Mouse (Mus musculus): Measurements from ENCODE around the gene Psd.

The Psd gene

DNA sequence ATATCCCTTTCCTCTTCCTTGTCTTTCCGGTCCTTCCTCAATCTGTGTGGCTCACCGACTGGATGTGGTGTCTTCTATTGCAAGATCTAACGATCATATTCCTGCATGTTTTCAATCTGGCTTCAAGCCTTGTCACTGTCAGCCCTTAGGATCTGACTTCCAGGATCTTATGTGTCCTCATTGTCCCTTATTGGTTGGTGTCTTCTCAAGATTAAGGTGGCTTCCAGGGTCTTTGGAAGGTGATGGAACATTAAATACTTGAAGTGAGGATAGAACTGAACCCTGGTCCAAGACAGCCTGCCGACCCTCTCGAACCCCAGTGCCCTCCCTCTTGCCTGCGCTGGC is 12.0 kb upstream of the Psd start:
- no peak for DNase-seq (ENCODE audit: low read depth, low spot score)

DNA sequence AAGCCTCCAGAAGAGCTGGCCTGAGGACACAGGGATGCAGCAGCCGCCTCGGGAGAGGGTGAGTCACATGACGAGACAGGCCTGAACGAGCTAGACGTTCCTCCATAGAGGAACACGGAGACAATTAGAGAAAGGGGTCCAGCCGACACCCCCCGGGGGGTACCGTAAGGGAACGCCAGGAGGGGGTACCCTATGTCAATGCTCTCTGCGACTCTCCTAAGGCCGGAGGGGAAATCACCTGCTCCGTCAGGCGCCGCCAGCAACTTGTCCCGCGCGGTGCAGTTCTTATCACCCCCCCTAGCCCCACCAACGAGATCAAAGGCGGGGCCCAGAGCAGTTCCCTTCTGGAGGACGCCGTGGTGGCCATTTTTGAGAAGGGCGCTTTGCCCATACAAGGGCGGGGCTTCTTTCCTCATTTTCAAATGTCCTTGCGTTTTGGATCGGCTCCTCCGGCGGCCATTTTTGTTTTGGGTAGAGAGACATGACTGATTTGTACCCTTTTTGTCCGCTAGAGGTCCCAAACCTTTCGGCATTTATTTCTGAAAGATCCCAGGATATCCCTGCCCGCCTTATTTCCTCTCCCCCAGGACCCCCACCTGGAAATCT is 11.5 kb upstream of the Psd start, which contains the start of gene Cuedc2:
Cuedc2 (minus strand) TSS at position 372 of the 606 bp plus-strand sequence.
- DNase-seq (ENCODE audit: low read depth, low spot score), result peak; percentile 88

DNA sequence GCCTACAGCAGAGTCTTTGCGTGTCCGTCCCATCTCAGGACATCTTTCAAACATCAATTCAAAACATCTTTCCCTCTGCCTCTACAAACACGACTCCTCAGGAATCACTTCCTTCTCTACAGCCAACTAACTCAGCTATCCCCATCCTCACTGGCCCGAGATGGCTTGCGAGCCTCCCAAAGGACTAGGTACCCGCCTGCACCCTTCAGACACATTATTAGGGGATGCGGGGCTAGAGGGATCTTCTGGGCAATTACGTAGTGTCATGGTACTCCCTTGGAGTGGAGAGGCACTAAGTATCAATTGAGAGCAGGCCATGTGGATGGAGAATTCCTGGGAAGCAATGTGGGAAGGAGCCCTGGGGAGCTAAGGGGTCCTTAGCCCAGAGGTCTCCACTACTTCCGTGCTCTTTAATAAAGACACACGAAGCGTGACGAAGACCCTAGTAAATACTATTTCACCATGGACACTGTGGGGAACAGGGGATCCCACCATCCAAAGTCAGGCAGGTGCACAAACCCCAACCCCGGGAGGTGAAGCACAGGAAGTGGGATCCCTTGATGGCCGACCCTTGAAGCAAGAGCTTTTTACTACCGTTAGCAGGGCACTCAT is 10.9 kb upstream of the Psd start:
- no peak for DNase-seq (ENCODE audit: low read depth, low spot score)

DNA sequence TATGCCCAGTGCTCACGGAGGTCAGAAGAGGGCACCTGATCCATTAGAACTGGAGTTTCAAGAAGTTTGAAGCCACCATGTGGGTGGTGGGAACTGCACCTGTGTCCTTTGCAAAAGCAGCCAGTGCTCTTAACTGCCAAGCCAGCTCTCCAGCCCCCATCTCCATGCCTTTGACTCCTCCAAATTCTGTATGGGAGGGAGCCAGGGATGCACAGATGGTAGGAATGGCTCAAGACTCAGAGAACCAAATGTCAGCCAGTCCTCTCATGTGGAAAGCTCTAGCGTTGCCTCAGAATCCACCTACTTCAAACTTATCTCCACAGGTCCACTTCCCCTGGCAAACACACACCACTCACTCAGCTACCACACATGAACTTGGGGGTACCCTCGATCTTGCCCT is 7.0 kb upstream of the Psd start:
- DNase-seq (ENCODE audit: low read depth, low spot score), result no peak

GRCm38 (mm10) chr19:46332721-46333339 is 5.9 kb upstream of the Psd start:
- DNase-seq (ENCODE audit: low read depth, low spot score), result no peak

DNA sequence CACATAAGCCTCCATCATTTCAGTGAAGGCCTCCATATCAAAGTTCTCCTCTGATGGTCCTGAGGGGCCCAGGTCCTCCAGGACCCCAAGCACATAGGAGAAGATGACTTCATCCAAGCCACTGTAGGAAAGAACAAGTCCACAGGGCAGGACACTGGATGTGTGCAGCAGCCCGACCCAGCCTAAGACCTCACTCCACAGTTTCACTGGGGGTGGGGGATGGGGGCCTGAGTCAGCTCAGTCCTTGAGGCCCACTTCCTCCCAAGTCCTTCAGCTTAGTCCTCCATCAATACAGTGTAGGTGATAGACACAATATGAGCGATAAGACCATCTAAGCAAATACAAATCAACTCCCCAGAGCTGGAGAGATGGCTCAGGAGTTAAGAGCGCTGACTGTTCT is 5.0 kb upstream of the Psd start:
- no peak for DNase-seq (ENCODE audit: low read depth, low spot score)

GRCm38 (mm10) chr19:46331326-46331725 is 4.4 kb upstream of the Psd start:
- DNase-seq (ENCODE audit: low read depth, low spot score), result no peak

- no peak for DNase-seq (ENCODE audit: low read depth, low spot score)
Observed at GRCm38 (mm10) chr19:46330696-46331095, 3.7 kb upstream of the Psd start.

DNA sequence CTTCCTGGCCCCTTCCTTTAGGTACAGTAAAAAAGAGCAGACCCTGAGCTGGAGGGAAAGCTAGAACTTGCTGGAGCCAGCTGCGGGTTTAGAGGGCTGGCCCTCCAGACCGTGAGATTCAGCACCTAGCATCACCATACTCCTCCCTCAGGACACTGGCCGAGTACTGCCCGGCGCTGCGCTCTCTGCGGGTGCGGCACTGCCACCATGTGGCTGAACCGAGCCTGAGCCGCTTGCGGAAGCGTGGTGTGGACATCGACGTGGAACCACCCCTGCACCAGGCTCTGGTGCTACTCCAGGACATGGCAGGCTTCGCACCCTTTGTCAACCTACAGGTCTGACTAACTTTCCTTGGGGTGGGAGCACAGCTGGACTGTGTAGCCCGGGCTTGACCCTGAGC is 3.0 kb upstream of the Psd start:
- no peak for DNase-seq (ENCODE audit: low read depth, low spot score)

DNA sequence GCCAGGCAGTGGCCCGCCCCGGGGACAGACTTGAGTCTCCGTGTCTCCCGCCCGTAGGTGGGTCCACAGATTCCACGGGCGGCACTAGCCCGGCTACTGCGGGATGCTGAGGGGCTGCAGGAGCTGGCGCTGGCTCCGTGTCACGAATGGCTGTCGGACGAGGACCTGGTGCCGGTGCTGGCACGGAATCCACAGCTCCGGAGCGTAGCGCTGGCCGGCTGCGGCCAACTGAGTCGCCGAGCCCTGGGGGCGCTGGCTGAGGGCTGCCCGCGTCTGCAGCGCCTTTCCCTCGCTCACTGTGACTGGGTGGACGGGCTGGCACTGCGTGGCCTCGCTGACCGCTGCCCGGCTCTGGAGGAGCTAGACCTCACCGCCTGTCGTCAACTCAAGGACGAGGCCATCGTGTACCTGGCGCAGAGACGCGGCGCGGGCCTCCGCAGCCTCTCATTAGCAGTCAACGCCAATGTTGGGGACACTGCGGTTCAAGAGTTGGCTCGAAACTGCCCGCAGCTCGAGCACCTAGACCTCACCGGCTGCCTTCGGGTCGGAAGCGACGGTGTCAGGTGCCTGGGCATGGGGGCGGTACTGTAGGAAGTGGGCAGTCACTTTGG is 2.2 kb upstream of the Psd start:
- DNase-seq (ENCODE audit: low read depth, low spot score), result no peak

- DNase-seq (ENCODE audit: low read depth, low spot score), result peak; percentile 94
Observed at GRCm38 (mm10) chr19:46328081-46329030, 1.4 kb upstream of the Psd start, which contains the start of gene Fbxl15. Gene Fbxl15, plus strand, starts transcription at chr19:46328184.

- no peak for DNase-seq (ENCODE audit: low read depth, low spot score)
Observed at GRCm38 (mm10) chr19:46327531-46328064, 642 bp upstream of the Psd start.

DNA sequence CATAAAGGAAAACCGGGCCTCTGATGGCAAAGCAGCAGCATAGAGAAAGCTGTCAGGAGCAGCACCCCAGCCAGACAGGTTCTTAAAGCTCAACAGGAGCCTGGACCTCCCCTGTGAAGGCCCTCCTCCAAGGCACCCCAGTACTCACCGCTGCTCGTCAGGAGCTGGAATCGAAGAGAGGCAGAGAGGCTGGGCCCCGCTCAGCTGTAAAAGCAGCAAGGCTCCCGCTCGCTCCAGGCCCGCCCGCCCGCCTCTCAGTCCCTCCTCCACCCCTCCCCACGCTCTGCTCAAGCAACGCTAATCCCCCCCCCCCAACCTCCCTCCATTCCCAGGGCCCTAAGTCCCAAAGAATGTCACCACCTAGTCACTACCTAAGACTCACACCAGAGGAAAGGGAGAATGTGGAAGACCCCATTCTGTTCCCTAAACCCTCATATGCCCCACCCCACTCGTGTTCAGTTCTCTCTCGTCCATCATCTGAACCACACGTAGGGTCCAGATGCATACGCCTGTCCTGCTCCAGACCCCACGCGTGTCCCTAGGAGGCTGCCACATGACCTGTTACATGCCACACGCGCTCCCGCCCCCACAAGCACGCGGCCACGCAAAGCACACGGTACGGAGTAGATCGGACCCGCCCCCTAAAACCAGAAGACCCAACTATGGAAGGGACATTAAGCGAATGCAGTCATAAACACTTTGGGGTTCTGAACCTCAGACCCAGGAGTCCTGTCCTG is 769 bp downstream of the Psd start:
- no peak for DNase-seq (ENCODE audit: low read depth, low spot score)

- no peak for DNase-seq (ENCODE audit: low read depth, low spot score)
Observed at GRCm38 (mm10) chr19:46324918-46325317, 2.0 kb downstream of the Psd start.

DNA sequence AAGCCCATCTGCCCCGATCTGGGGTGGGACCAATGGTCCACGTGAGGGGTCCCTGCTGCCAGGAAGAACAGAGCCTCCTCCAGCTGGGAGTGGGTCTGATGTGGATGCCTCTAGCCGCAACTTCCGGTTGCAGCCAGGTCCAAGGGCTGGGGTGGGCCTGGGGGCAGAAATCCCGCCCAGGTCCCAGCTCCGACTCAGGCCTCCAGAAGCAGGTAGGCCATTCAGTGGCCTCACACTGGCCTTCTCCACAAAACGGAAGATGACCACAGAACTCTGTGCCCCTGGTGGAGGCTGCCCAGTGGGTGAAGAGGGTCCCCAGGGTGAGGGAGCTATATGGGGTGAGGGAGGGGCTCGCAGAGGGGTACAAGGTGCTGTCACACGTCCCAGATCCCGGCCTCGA is 2.6 kb downstream of the Psd start:
- DNase-seq (ENCODE audit: low read depth, low spot score), result no peak

DNA sequence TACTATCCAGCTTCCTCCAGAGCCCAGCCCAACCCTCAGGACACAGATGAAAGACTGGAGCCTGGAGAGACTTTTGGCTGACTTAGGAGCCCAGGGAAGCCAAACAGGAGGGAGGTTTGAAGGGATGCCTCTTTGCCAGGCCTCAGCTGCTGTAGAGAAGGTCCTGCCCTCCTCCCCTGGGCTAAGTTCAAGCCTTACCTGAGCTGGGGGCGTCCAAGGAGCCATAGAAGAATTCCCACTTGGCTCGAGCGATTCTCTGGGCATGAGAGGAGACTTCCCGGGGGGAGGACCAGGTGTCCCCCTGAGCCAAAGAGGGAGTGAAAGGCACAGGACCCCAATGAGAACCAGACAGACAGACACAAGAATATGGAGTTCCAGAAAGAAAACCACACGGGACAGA is 3.2 kb downstream of the Psd start:
- no peak for DNase-seq (ENCODE audit: low read depth, low spot score)

DNA sequence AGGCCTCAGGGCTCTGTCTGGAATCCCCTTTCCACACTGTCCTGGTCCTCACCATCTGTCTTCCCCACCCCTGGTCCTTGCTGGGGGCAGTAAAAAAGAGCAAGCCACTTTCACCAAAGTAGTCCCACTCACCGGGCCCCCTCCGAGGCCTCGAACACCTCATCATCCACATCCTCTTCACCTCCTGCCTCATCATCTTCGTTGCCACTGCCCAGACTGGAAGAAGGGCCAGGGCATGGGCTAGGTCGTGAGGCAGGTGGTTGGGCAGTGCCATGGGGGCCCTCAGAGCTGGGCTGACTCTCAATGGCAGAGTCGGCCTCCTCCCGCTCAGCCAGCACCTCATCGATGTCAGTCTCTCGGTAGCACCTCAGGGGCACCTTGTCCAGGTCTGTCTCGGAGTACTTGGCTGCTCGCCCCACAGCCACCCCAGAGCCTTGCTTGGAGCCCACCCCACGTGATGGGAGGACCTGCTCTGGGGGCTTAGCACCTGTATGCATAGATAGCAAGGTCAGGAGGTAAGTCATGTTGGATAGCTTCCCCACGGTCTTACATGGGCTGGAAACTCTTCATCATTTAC is 3.9 kb downstream of the Psd start:
- no peak for DNase-seq (ENCODE audit: low read depth, low spot score)

- no peak for DNase-seq (ENCODE audit: low read depth, low spot score)
Observed at GRCm38 (mm10) chr19:46322144-46322995, 4.6 kb downstream of the Psd start.
